Mouse (Mus musculus): ENCODE measurements around the gene Abca3. TPM values are rescaled to one million over a fixed set of nuclear protein-coding genes. Genes with fewer than 3 reads are reported as not detected.

Gene Abca3
- total RNA-seq, 1 experiment, result 11.5 TPM

DNA sequence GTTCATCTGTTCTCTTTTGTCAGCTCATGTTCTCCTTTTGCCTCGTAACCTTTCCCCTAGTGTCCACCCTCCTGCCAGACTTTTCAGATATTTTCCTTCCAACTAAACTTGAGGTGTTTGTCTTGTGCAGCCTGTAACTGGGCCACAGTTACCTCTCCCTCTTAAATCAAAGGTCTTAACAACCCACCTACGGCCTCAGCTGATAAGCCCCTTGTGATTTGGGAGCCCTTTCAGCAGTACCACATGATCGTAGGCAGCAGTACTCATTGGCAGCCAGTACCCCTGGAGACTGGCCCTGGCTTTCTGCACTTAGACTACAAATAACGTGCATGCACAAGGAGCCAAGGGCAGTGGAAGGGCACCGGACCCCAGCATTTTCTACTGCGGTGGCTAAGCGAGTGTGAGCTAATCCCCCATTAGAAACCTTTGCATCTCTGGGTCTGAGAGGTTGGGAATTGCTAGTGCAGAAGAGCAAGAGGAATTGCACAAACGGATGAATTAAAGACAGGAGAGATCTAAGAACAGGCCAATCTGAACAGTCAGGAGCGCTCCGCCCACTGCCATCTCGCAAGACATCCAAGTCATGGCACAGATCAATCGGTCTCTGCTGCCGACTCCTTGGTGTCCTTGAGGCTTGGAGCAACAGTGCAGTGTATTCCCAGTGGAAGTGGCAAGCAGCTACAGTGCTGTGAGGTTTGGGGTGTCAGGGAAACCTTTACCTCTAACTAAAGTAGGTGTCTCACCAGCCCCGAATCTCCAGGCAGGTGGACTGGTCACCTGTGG is 77.6 kb downstream of the Abca3 start:
- Histone ChIP-seq H3K4me3 (ENCODE audit: insufficient read depth in 1 of 2, low read depth in 1 of 2, low read length in 2 of 2, poor library complexity in 1 of 2, severe bottlenecking in 1 of 2) (no peak overlapping the region), H3K4me1 (ENCODE audit: control insufficient read depth in 2 of 2, insufficient read depth in 2 of 2, low read length in 2 of 2, poor library complexity in 1 of 2) (no peaks in the 10 kb centered on the region), H3K27ac (ENCODE audit: insufficient read depth, low read depth, low read length, poor library complexity, severe bottlenecking) (no peak overlapping the region), H3K9me3 (ENCODE audit: control insufficient read depth, insufficient read depth, low read depth, low read length) (no peaks in the 10 kb centered on the region), H3K36me3 (ENCODE audit: control insufficient read depth, insufficient read depth, low read length, poor library complexity, severe bottlenecking) (peaks cover 5% of the 10 kb centered on the region), H3K9ac (ENCODE audit: insufficient read depth, low read depth, low read length, poor library complexity, severe bottlenecking) (no peak overlapping the region)
- TF ChIP-seq ZC3H11A (IDR thresholded peaks at IDR 0.05; ENCODE audit: borderline replicate concordance, low read depth, low read length), result no peak
- no peak for TF ChIP-seq MAFK (IDR thresholded peaks at IDR 0.05; ENCODE audit: insufficient read depth, low read depth, low read length)
- no peak for TF ChIP-seq HCFC1 (IDR thresholded peaks at IDR 0.05; ENCODE audit: borderline replicate concordance, insufficient read depth, low read length)
- TF ChIP-seq CHD2 (IDR thresholded peaks at IDR 0.05; ENCODE audit: low read depth, low read length), result no peak
- TF ChIP-seq ZNF384 (IDR thresholded peaks at IDR 0.05; ENCODE audit: low read depth, low read length), result no peak
- DNase-seq (ENCODE audit: low read depth, low spot score), result no peak
- in situ Hi-C loops (cut with MboI; ENCODE audit: low sequenced_read_pairs in 2 of 2, unreplicated experiment in 2 of 2), result no loop called here

DNA sequence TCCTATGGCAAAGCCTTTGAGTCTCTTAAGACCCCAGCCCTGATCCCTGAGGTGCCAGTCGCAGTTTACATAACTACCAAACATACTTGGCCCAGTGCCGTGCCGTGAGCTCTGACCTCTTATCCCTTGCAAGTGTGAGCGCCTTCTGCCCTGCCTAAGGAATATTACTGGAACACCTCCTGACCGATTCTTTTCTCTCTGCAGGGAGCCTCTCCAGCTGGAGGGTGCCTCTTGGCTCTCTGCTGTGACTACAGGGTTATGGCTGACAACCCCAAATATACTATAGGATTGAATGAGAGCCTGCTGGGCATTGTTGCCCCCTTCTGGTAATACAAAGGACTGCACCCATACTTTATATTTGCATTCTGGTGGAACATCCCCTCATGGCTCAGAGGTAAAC is 85.3 kb downstream of the Abca3 start:
- in situ Hi-C loops (cut with MboI; ENCODE audit: low sequenced_read_pairs in 2 of 2, unreplicated experiment in 2 of 2), result no loop called here
- Histone ChIP-seq H3K27ac (ENCODE audit: insufficient read depth, low read depth, low read length, poor library complexity, severe bottlenecking) (no peak overlapping the region), H3K36me3 (ENCODE audit: control insufficient read depth, insufficient read depth, low read length, poor library complexity, severe bottlenecking) (peaks cover 11% of the 10 kb centered on the region; the same call in 1 of the 2 replicates), H3K4me1 (ENCODE audit: control insufficient read depth in 2 of 2, insufficient read depth in 2 of 2, low read length in 2 of 2, poor library complexity in 1 of 2) (peaks cover 0 to under 1% of the 10 kb centered on the region in 2 experiments; a peak in 1 of 4 replicates), H3K4me3 (ENCODE audit: insufficient read depth in 1 of 2, low read depth in 1 of 2, low read length in 2 of 2, poor library complexity in 1 of 2, severe bottlenecking in 1 of 2) (no peak overlapping the region), H3K9ac (ENCODE audit: insufficient read depth, low read depth, low read length, poor library complexity, severe bottlenecking) (no peak overlapping the region), H3K9me3 (ENCODE audit: control insufficient read depth, insufficient read depth, low read depth, low read length) (no peaks in the 10 kb centered on the region)
- TF ChIP-seq HCFC1 (IDR thresholded peaks at IDR 0.05; ENCODE audit: borderline replicate concordance, insufficient read depth, low read length), result no peak
- no peak for TF ChIP-seq ZNF384 (IDR thresholded peaks at IDR 0.05; ENCODE audit: low read depth, low read length)
- TF ChIP-seq MAFK (IDR thresholded peaks at IDR 0.05; ENCODE audit: insufficient read depth, low read depth, low read length), result no peak
- no peak for TF ChIP-seq ZC3H11A (IDR thresholded peaks at IDR 0.05; ENCODE audit: borderline replicate concordance, low read depth, low read length)
- TF ChIP-seq CHD2 (IDR thresholded peaks at IDR 0.05; ENCODE audit: low read depth, low read length), result no peak
- DNase-seq (ENCODE audit: low read depth, low spot score), result no peak

DNA sequence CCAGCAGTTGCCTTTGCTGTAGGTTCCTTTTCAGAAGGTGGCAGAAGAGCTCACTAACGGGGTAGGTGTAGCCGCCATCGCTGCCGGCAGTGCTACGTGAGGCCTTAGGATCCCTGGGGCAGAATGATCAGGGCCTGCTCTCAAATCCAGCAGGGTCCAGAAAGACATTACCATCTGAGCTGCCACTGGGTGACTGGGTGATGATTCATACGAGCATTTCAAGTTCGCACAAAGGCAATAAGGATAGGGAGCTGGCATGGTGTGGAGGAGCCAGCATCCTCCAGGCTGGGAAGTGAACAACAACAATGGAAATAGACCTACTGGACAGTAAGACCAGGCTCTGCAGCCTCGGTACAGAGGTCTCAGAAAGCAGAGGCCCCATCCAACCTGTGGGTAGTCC is 88.6 kb downstream of the Abca3 start:
- Histone ChIP-seq H3K9me3 (ENCODE audit: control insufficient read depth, insufficient read depth, low read depth, low read length) (no peaks in the 10 kb centered on the region), H3K4me1 (ENCODE audit: control insufficient read depth in 2 of 2, insufficient read depth in 2 of 2, low read length in 2 of 2, poor library complexity in 1 of 2) (peaks cover 0 to 2% of the 10 kb centered on the region in 2 experiments; a peak in 1 of 4 replicates), H3K4me3 (ENCODE audit: insufficient read depth in 1 of 2, low read depth in 1 of 2, low read length in 2 of 2, poor library complexity in 1 of 2, severe bottlenecking in 1 of 2) (no peak overlapping the region), H3K27ac (ENCODE audit: insufficient read depth, low read depth, low read length, poor library complexity, severe bottlenecking) (no peak overlapping the region), H3K36me3 (ENCODE audit: control insufficient read depth, insufficient read depth, low read length, poor library complexity, severe bottlenecking) (peaks cover 31% of the 10 kb centered on the region), H3K9ac (ENCODE audit: insufficient read depth, low read depth, low read length, poor library complexity, severe bottlenecking) (no peak overlapping the region)
- TF ChIP-seq ZC3H11A (IDR thresholded peaks at IDR 0.05; ENCODE audit: borderline replicate concordance, low read depth, low read length) (no peak), HCFC1 (IDR thresholded peaks at IDR 0.05; ENCODE audit: borderline replicate concordance, insufficient read depth, low read length) (no peak), ZNF384 (IDR thresholded peaks at IDR 0.05; ENCODE audit: low read depth, low read length) (no peak), MAFK (IDR thresholded peaks at IDR 0.05; ENCODE audit: insufficient read depth, low read depth, low read length) (no peak), CHD2 (IDR thresholded peaks at IDR 0.05; ENCODE audit: low read depth, low read length) (no peak)
- no peak for DNase-seq (ENCODE audit: low read depth, low spot score)
- in situ Hi-C loops (cut with MboI; ENCODE audit: low sequenced_read_pairs in 2 of 2, unreplicated experiment in 2 of 2), result no loop called here

DNA sequence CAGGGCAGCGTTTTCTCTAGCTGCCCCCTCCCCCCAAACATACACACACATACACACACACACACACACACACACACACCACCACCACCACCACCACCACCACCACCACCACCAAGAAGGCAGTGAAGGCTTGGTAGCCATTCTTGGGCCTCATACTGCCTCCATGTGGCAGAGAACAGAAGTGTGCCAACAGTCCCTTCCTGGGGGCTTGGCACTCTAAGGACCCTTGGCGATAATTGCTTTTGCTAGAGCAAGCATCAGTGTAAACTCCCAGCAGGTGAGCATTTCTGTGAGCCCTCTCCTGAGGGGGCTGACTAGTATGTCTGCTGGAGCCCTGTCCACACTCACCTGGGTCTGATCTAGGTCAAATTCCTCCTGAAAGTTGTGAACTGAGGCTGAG is 89.4 kb downstream of the Abca3 start:
- H3K36me3 ChIP-seq (ENCODE audit: control insufficient read depth, insufficient read depth, low read length, poor library complexity, severe bottlenecking), result peaks cover 37% of the 10 kb centered on the region
- H3K27ac ChIP-seq (ENCODE audit: insufficient read depth, low read depth, low read length, poor library complexity, severe bottlenecking), result no peak overlapping the region
- TF ChIP-seq ZC3H11A (IDR thresholded peaks at IDR 0.05; ENCODE audit: borderline replicate concordance, low read depth, low read length), result no peak
- no peak for TF ChIP-seq HCFC1 (IDR thresholded peaks at IDR 0.05; ENCODE audit: borderline replicate concordance, insufficient read depth, low read length)
- peaks cover 0 to 2% of the 10 kb centered on the region in 2 experiments; a peak in 1 of 4 replicates for H3K4me1 ChIP-seq (ENCODE audit: control insufficient read depth in 2 of 2, insufficient read depth in 2 of 2, low read length in 2 of 2, poor library complexity in 1 of 2)
- H3K9me3 ChIP-seq (ENCODE audit: control insufficient read depth, insufficient read depth, low read depth, low read length), result no peaks in the 10 kb centered on the region
- in situ Hi-C loops (cut with MboI; ENCODE audit: low sequenced_read_pairs in 2 of 2, unreplicated experiment in 2 of 2), result no loop called here
- H3K9ac ChIP-seq (ENCODE audit: insufficient read depth, low read depth, low read length, poor library complexity, severe bottlenecking), result no peak overlapping the region
- DNase-seq (ENCODE audit: low read depth, low spot score), result no peak
- no peak overlapping the region for H3K4me3 ChIP-seq (ENCODE audit: insufficient read depth in 1 of 2, low read depth in 1 of 2, low read length in 2 of 2, poor library complexity in 1 of 2, severe bottlenecking in 1 of 2)

Measured in ES-E14 (cell line).